Comparison of ENCODE assay signal across 8 mouse cellular contexts in genomic region chr7:3331581-3332223, GRCm38 (mm10). TPM values are rescaled to one million over a fixed set of nuclear protein-coding genes. Genes with fewer than 3 reads are reported as not detected.
DNase-seq lines count a peak whose midpoint lies in the region; ATAC-seq and TF ChIP-seq lines count a peak whose summit lies in the region.

No protein-coding gene starts in this region.

- TF ChIP-seq EP300 in ES-Bruce4 (IDR thresholded peaks at IDR 0.05; ENCODE audit: insufficient read depth, low read depth, low read length): no peak
- peak; percentile 1; the same call in 1 of the 2 replicates for TF ChIP-seq EP300 in liver, postnatal 0 days (IDR thresholded peaks at IDR 0.05; ENCODE audit: low read depth)

- DNase-seq in cerebellum, adult 2 months: peak; percentile 86 to 90
- DNase-seq in heart, postnatal 36 days: peak; percentile 47 to 58
- DNase-seq in layer of hippocampus, adult 8-10 months (ENCODE audit: low spot score in 2 of 2): peak; percentile 83 to 90
- peak; percentile 67 for DNase-seq in liver, postnatal 0 days
- DNase-seq in retina, embryonic 14.5 days (ENCODE audit: low spot score): peak; percentile 89
- no peak for DNase-seq in adipocyte (ENCODE audit: low spot score)

- H3K4me2 ChIP-seq in liver, postnatal 0 days (ENCODE audit: low read depth, low read length): peak overlapping the region; percentile 53

- intact Hi-C loops in heart, postnatal 36 days (cut with DNase I): loop anchor here (2.0 kb wide), 1 partner anchor 45 kb away; no protein-coding TSS in a partner anchor

- no peaks in the 10 kb centered on the region for H3K4me1 ChIP-seq in ES-Bruce4 (ENCODE audit: control insufficient read depth, insufficient read depth, low read length)
- H3K4me1 ChIP-seq in cerebellum, adult 2 months (ENCODE audit: control insufficient read depth, insufficient read depth, low read length): peaks cover 4% of the 10 kb centered on the region; the same call in 1 of the 2 replicates
- H3K4me1 ChIP-seq in liver, postnatal 0 days (ENCODE audit: insufficient read depth): peaks cover 6% of the 10 kb centered on the region

- H3K27ac ChIP-seq in ES-Bruce4 (ENCODE audit: insufficient read depth, low read length): no peak overlapping the region
- peak overlapping the region; percentile 94 for H3K27ac ChIP-seq in cerebellum, adult 2 months (ENCODE audit: insufficient read depth, low read length)
- peak overlapping the region; percentile 57; the same call in 1 of the 2 replicates for H3K27ac ChIP-seq in liver, postnatal 0 days (ENCODE audit: low read depth)

- no peaks in the 10 kb centered on the region for H3K36me3 ChIP-seq in ES-Bruce4 (ENCODE audit: control insufficient read depth, insufficient read depth, low read length, poor library complexity, severe bottlenecking)
- no peaks in the 10 kb centered on the region for H3K36me3 ChIP-seq in liver, postnatal 0 days (replicated peaks; ENCODE audit: insufficient read depth, low read length)

- TF ChIP-seq CTCF in ES-Bruce4 (IDR thresholded peaks at IDR 0.05; ENCODE audit: low read depth, low read length): no peak
- TF ChIP-seq CTCF in cerebellum, adult 2 months (IDR thresholded peaks at IDR 0.05; ENCODE audit: borderline replicate concordance, insufficient read depth, low read depth, low read length): no peak
- no peak for TF ChIP-seq CTCF in liver, postnatal 0 days (IDR thresholded peaks at IDR 0.05; ENCODE audit: low read depth)

- peak overlapping the region; percentile 92 for H3K9ac ChIP-seq in ES-Bruce4 (ENCODE audit: low read depth, poor library complexity, severe bottlenecking)
- no peak overlapping the region; the same call in 1 of the 2 replicates for H3K9ac ChIP-seq in liver, postnatal 0 days (replicated peaks)

- WGBS in cerebellum, adult 2 months: 1% methylated on average over 20 of the region's 27 CpGs
- WGBS in liver, postnatal 0 days (ENCODE audit: insufficient replicate concordance): 1% methylated on average over 27 of the region's 27 CpGs

- H3K9me3 ChIP-seq in ES-Bruce4 (replicated peaks; ENCODE audit: control insufficient read depth, insufficient read depth, low read length, poor library complexity, severe bottlenecking): no peaks in the 10 kb centered on the region
- no peaks in the 10 kb centered on the region for H3K9me3 ChIP-seq in liver, postnatal 0 days (ENCODE audit: low read length)

- H3K27me3 ChIP-seq in ES-Bruce4 (ENCODE audit: control insufficient read depth, insufficient read depth, low read length, poor library complexity, severe bottlenecking): no peaks in the 10 kb centered on the region
- H3K27me3 ChIP-seq in cerebellum, adult 2 months (ENCODE audit: control insufficient read depth, insufficient read depth, low read length): no peaks in the 10 kb centered on the region
- H3K27me3 ChIP-seq in liver, postnatal 0 days (ENCODE audit: insufficient read depth, low read length): peaks cover 41% of the 10 kb centered on the region

- H3K4me3 ChIP-seq in ES-Bruce4 (ENCODE audit: low read depth, low read length): peak overlapping the region; percentile 68
- H3K4me3 ChIP-seq in cerebellum, adult 2 months (replicated peaks; ENCODE audit: insufficient read depth, low read depth, low read length): peak overlapping the region; percentile 76
- H3K4me3 ChIP-seq in liver, postnatal 0 days (ENCODE audit: low read depth, low read length): peak overlapping the region; percentile 20

- TF ChIP-seq POLR2A in ES-Bruce4 (IDR thresholded peaks at IDR 0.05; ENCODE audit: insufficient read depth, low read length): no peak
- TF ChIP-seq POLR2A in cerebellum, adult 2 months (IDR thresholded peaks at IDR 0.05; ENCODE audit: borderline replicate concordance, insufficient read depth, low read length): peak; percentile 18; the same call in 1 of the 2 replicates

- peak; percentile 94 for ATAC-seq in frontal cortex, adult (ENCODE audit: low TSS enrichment)
- ATAC-seq in liver, postnatal 0 days: peak; percentile 95

RNA-seq across cellular contexts. Expression of gene Cacng7, which starts 1.1 kb away (rescaled TPM):
- 57.6 and 60.5 TPM in 2 replicates for polyA plus RNA-seq in ES-Bruce4 (2011; ENCODE audit: insufficient read depth, insufficient read length, low read depth, missing spikeins)
- polyA plus RNA-seq in cerebellum, adult 2 months (2012; rRNA removed): 278 and 296 TPM in 2 replicates
- 1 to 10 TPM; 3.7 to 4.7 TPM for total RNA-seq in heart, postnatal 36 days (2021)
- total RNA-seq in layer of hippocampus, adult 8-10 months (2022): 100 to 1,000 TPM; 131 to 139 (median 137) TPM
- 0.12 and 0.13 TPM in 2 replicates for polyA plus RNA-seq in liver, postnatal 0 days (2015; fragmentation: Nextera tagmentation; extraction: Ambion mirVana)

RNA-seq across cellular contexts. Expression of gene Prkcg, which starts 42.7 kb away (rescaled TPM):
- polyA plus RNA-seq in ES-Bruce4 (2011; ENCODE audit: insufficient read depth, insufficient read length, low read depth, missing spikeins): 3.0 and 3.4 TPM in 2 replicates
- 152 and 195 TPM in 2 replicates for polyA plus RNA-seq in cerebellum, adult 2 months (2012; rRNA removed)
- total RNA-seq in heart, postnatal 36 days (2021): 1 to 10 TPM; 1.8 to 2.5 TPM
- 100 to 1,000 TPM; 458 to 553 (median 501) TPM for total RNA-seq in layer of hippocampus, adult 8-10 months (2022)
- 0.04 and 0.09 TPM in 2 replicates for polyA plus RNA-seq in liver, postnatal 0 days (2015; fragmentation: Nextera tagmentation; extraction: Ambion mirVana)

RNA-seq across cellular contexts. Expression of gene Myadm, which starts 42.8 kb away (rescaled TPM):
- polyA plus RNA-seq in ES-Bruce4 (2011; ENCODE audit: insufficient read depth, insufficient read length, low read depth, missing spikeins): 214 and 225 TPM in 2 replicates
- 43.3 and 45.3 TPM in 2 replicates for polyA plus RNA-seq in cerebellum, adult 2 months (2012; rRNA removed)
- 100 to 1,000 TPM; 160 to 162 TPM for total RNA-seq in heart, postnatal 36 days (2021)
- 10 to 100 TPM; 57.2 to 68.4 (median 58.8) TPM for total RNA-seq in layer of hippocampus, adult 8-10 months (2022)
- 38.6 and 40.7 TPM in 2 replicates for polyA plus RNA-seq in liver, postnatal 0 days (2015; fragmentation: Nextera tagmentation; extraction: Ambion mirVana)

RNA-seq across cellular contexts. Expression of gene Cacng8, which starts 58.8 kb away (rescaled TPM):
- 5.2 and 7.6 TPM in 2 replicates for polyA plus RNA-seq in ES-Bruce4 (2011; ENCODE audit: insufficient read depth, insufficient read length, low read depth, missing spikeins)
- 16.6 and 20.6 TPM in 2 replicates for polyA plus RNA-seq in cerebellum, adult 2 months (2012; rRNA removed)
- total RNA-seq in heart, postnatal 36 days (2021): not detected
- total RNA-seq in layer of hippocampus, adult 8-10 months (2022): 100 to 1,000 TPM; 331 to 354 (median 340) TPM
- polyA plus RNA-seq in liver, postnatal 0 days (2015; fragmentation: Nextera tagmentation; extraction: Ambion mirVana): not detected in 2 replicates

Comparison
In these comparisons a context has a peak if more than half of its experiments do, and no peak if none do; other contexts are left out.
1. H3K4me3 ChIP-seq: peak in every context shown above with its lines; median percentile 76 in cerebellum, adult 2 months; 68 in ES-Bruce4; 20 in liver, postnatal 0 days.
2. RNA of gene Cacng7, which starts 1.1 kb away (polyA plus RNA-seq): 278 to 296 TPM in cerebellum, adult 2 months and 57.6 to 60.5 TPM in ES-Bruce4; 0.12 to 0.13 TPM in liver, postnatal 0 days; every median in the first group is over 10 times any median in the second.
3. RNA of gene Prkcg, which starts 42.7 kb away (polyA plus RNA-seq): 152 to 195 TPM in cerebellum, adult 2 months; 3.0 to 3.4 TPM in ES-Bruce4 and 0.04 to 0.09 TPM in liver, postnatal 0 days; every median in the first group is over 10 times any median in the second.